Mouse (Mus musculus): ENCODE results near the gene Scg5. TPM values are rescaled to one million over a fixed set of nuclear protein-coding genes. Genes with fewer than 3 reads are reported as not detected.

The Scg5 gene
- polyA plus RNA-seq, 2 experiments = 0.13 TPM; not detected in 1

- ATAC-seq (ENCODE audit: insufficient read depth) (no peak), DNase-seq (ENCODE audit: low read depth in 3 of 3, low spot score in 3 of 3) (no peak)
- H3K9me3 ChIP-seq (ENCODE audit: control insufficient read depth, low read length) = no peaks in the 10 kb centered on the region
- no peak overlapping the region for H3K9ac ChIP-seq (replicated peaks)
- H3K36me3 ChIP-seq (replicated peaks; ENCODE audit: control insufficient read depth, insufficient read depth, low read depth) = no peaks in the 10 kb centered on the region
- TF ChIP-seq CTCF (IDR thresholded peaks at IDR 0.05; ENCODE audit: low read depth) (no peak), EP300 (IDR thresholded peaks at IDR 0.05; ENCODE audit: low read depth) (no peak)
- no peaks in the 10 kb centered on the region for H3K4me1 ChIP-seq (replicated peaks; ENCODE audit: control insufficient read depth in 2 of 2, insufficient read depth in 2 of 2, low read length in 1 of 2)
- H3K27ac ChIP-seq = no peak overlapping the region
- no peaks in the 10 kb centered on the region for H3K27me3 ChIP-seq (ENCODE audit: control insufficient read depth, insufficient read depth, low read length)
- 45% methylated on average over 4 of the region's 4 CpGs for WGBS (ENCODE audit: insufficient replicate concordance)
- H3K4me3 ChIP-seq (ENCODE audit: insufficient read depth in 1 of 2, low read depth in 2 of 2, low read length in 2 of 2) = no peak overlapping the region
- no peak overlapping the region for H3K4me2 ChIP-seq (ENCODE audit: low read depth)
Observed at GRCm38 (mm10) chr2:113805765-113806164, 23.2 kb downstream of the Scg5 start.

GRCm38 (mm10) chr2:113803753-113804152, 25.2 kb downstream of the Scg5 start:
- 10% methylated on average over 1 of the region's 1 CpGs for WGBS (ENCODE audit: insufficient replicate concordance)
- no peak for DNase-seq (ENCODE audit: low read depth in 3 of 3, low spot score in 3 of 3)
- Histone ChIP-seq H3K9me3 (ENCODE audit: control insufficient read depth, low read length) (no peaks in the 10 kb centered on the region), H3K4me1 (replicated peaks; ENCODE audit: control insufficient read depth in 2 of 2, insufficient read depth in 2 of 2, low read length in 1 of 2) (no peaks in the 10 kb centered on the region), H3K9ac (replicated peaks) (no peak overlapping the region), H3K4me3 (ENCODE audit: insufficient read depth in 1 of 2, low read depth in 2 of 2, low read length in 2 of 2) (no peak overlapping the region), H3K4me2 (ENCODE audit: low read depth) (no peak overlapping the region), H3K36me3 (replicated peaks; ENCODE audit: control insufficient read depth, insufficient read depth, low read depth) (no peaks in the 10 kb centered on the region), H3K27me3 (ENCODE audit: control insufficient read depth, insufficient read depth, low read length) (no peaks in the 10 kb centered on the region), H3K27ac (no peak overlapping the region)
- TF ChIP-seq EP300 (IDR thresholded peaks at IDR 0.05; ENCODE audit: low read depth) (no peak), CTCF (IDR thresholded peaks at IDR 0.05; ENCODE audit: low read depth) (no peak)
- ATAC-seq (ENCODE audit: insufficient read depth) = no peak

- H3K9ac ChIP-seq (replicated peaks) = no peak overlapping the region
- no peaks in the 10 kb centered on the region for H3K36me3 ChIP-seq (replicated peaks; ENCODE audit: control insufficient read depth, insufficient read depth, low read depth)
- no peak overlapping the region for H3K4me2 ChIP-seq (ENCODE audit: low read depth)
- TF ChIP-seq EP300 (IDR thresholded peaks at IDR 0.05; ENCODE audit: low read depth) (no peak), CTCF (IDR thresholded peaks at IDR 0.05; ENCODE audit: low read depth) (no peak)
- H3K9me3 ChIP-seq (ENCODE audit: control insufficient read depth, low read length) = no peaks in the 10 kb centered on the region
- no peaks in the 10 kb centered on the region for H3K4me1 ChIP-seq (replicated peaks; ENCODE audit: control insufficient read depth in 2 of 2, insufficient read depth in 2 of 2, low read length in 1 of 2)
- WGBS (ENCODE audit: insufficient replicate concordance) = 52% methylated on average over 5 of the region's 5 CpGs
- H3K4me3 ChIP-seq (ENCODE audit: insufficient read depth in 1 of 2, low read depth in 2 of 2, low read length in 2 of 2) = no peak overlapping the region
- DNase-seq (ENCODE audit: low read depth in 3 of 3, low spot score in 3 of 3) (no peak), ATAC-seq (ENCODE audit: insufficient read depth) (no peak)
- H3K27ac ChIP-seq = no peak overlapping the region
- H3K27me3 ChIP-seq (ENCODE audit: control insufficient read depth, insufficient read depth, low read length) = no peaks in the 10 kb centered on the region
Observed at GRCm38 (mm10) chr2:113800846-113801245, 28.1 kb downstream of the Scg5 start.

- Histone ChIP-seq H3K9me3 (ENCODE audit: control insufficient read depth, low read length) (no peaks in the 10 kb centered on the region), H3K27ac (no peak overlapping the region), H3K27me3 (ENCODE audit: control insufficient read depth, insufficient read depth, low read length) (no peaks in the 10 kb centered on the region), H3K9ac (replicated peaks) (no peak overlapping the region), H3K4me1 (replicated peaks; ENCODE audit: control insufficient read depth in 2 of 2, insufficient read depth in 2 of 2, low read length in 1 of 2) (no peaks in the 10 kb centered on the region), H3K4me3 (ENCODE audit: insufficient read depth in 1 of 2, low read depth in 2 of 2, low read length in 2 of 2) (no peak overlapping the region), H3K4me2 (ENCODE audit: low read depth) (no peak overlapping the region), H3K36me3 (replicated peaks; ENCODE audit: control insufficient read depth, insufficient read depth, low read depth) (no peaks in the 10 kb centered on the region)
- ATAC-seq (ENCODE audit: insufficient read depth) = no peak
- no peak for DNase-seq (ENCODE audit: low read depth in 3 of 3, low spot score in 3 of 3)
- WGBS (ENCODE audit: insufficient replicate concordance) = 66% methylated on average over 13 of the region's 13 CpGs
- TF ChIP-seq CTCF (IDR thresholded peaks at IDR 0.05; ENCODE audit: low read depth) (no peak), EP300 (IDR thresholded peaks at IDR 0.05; ENCODE audit: low read depth) (no peak)
Observed at GRCm38 (mm10) chr2:113798605-113799004, 30.3 kb downstream of the Scg5 start.

- H3K4me3 ChIP-seq (ENCODE audit: insufficient read depth in 1 of 2, low read depth in 2 of 2, low read length in 2 of 2) = no peak overlapping the region
- no peaks in the 10 kb centered on the region for H3K4me1 ChIP-seq (replicated peaks; ENCODE audit: control insufficient read depth in 2 of 2, insufficient read depth in 2 of 2, low read length in 1 of 2)
- H3K36me3 ChIP-seq (replicated peaks; ENCODE audit: control insufficient read depth, insufficient read depth, low read depth) = no peaks in the 10 kb centered on the region
- TF ChIP-seq CTCF (IDR thresholded peaks at IDR 0.05; ENCODE audit: low read depth) (no peak), EP300 (IDR thresholded peaks at IDR 0.05; ENCODE audit: low read depth) (no peak)
- no peak overlapping the region for H3K4me2 ChIP-seq (ENCODE audit: low read depth)
- no peak overlapping the region for H3K9ac ChIP-seq (replicated peaks)
- DNase-seq (ENCODE audit: low read depth in 3 of 3, low spot score in 3 of 3) (no peak), ATAC-seq (ENCODE audit: insufficient read depth) (no peak)
- H3K27ac ChIP-seq = no peak overlapping the region
- 63% methylated on average over 4 of the region's 4 CpGs for WGBS (ENCODE audit: insufficient replicate concordance)
- H3K27me3 ChIP-seq (ENCODE audit: control insufficient read depth, insufficient read depth, low read length) = no peaks in the 10 kb centered on the region
- no peaks in the 10 kb centered on the region for H3K9me3 ChIP-seq (ENCODE audit: control insufficient read depth, low read length)
Observed at GRCm38 (mm10) chr2:113795186-113795585, 33.7 kb downstream of the Scg5 start.

All from liver, embryonic 14.5 days (tissue).